Mouse (Mus musculus) adrenal gland, postnatal 25 days (tissue): ENCODE measurements around the gene Serpinb9c. TPM values are rescaled to one million over a fixed set of nuclear protein-coding genes. Genes with fewer than 3 reads are reported as not detected.
A peak's percentile ranks its signal among the peaks of the same experiment; 100 is the strongest.
"Not testable (repeated sequence)": the region's sequence is repeated elsewhere in the genome, so short reads cannot be mapped to it uniquely, and the experiment has no call there.

Experiments used
- DNase-seq: peaks from one replicate; pipeline ENCODE4 v3.0.0; 2021; ENCODE audit warnings: mixed read lengths
- long read RNA-seq: library from polyadenylated mRNA; stranded (forward); transcript quantifications from one replicate; pipeline ENCODE4 v2.0.0, GENCODE M21; 2021
- total RNA-seq: library from RNA; stranded (reverse); gene quantifications from 2 replicates; pipeline ENCODE4 v1.2.3, GENCODE M21; 2021

Serpinb9c gene
- total RNA-seq, result not detected in 2 replicates
- long read RNA-seq, result 0 reads

DNA sequence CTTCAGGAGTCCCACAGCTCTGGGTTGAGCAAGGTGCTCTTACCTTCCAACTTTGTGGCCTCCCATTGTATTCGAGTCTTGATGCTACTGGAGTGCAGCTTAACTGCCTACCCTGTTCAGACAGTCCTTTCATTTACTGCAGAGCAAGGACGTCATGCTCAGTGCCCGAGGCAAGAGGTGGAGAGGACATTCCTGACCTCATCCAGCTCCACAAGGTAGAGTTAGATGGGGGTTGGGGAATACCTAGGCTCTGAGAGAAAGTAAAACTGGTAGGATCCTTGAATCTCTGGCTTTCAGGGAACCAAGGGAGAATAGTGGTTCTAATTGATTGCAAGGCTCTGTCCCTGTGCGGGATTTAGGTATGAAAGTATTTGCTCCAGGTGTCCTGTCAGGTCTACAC lies at the start of gene Serpinb9c:
Gene Serpinb9c, minus strand, starts transcription at position 101 of the 400 bp plus-strand sequence.
- no peak for DNase-seq

DNA sequence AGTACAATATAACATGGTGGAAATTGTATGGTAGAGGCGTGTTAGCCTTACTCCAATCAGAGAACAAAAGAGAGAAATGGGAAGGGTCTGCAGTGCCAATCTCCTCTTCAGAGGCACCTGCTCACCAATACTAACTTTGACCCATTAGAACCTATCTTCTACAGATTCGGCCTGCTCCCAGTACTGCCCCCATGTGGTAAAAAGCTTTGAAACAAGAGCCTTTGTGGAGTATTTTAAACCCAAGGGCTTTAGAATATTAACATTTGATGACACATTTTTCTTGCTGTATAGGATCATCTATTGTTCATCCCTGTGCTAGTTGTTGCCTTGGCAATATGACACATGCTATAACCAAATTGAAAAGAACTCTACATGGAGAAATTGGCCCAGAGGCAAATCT lies 40.2 kb upstream of the Serpinb9c start:
- no peak for DNase-seq

DNA sequence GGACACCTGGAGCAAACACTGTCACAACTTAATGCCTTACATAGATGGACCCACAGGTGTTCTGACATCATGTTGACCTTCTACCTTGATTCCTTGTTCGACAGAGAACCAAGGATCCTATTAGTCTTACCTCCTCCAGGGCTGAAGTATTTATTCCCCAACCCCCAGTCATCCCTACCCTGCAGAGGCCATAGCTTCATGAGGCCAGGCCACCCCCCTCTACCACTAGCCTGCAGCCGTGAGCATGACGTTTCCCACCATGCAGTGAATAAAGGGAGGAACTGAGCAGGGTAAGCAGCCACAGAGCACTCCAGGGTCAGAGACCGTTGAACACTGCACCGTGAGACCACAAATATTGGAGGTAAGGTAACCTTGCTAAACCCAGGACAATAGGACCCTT lies 33.1 kb upstream of the Serpinb9c start, which contains the start of gene Serpinb9d:
Gene Serpinb9d, plus strand, starts transcription at position 301 of the 400 bp plus-strand sequence.
- DNase-seq, result no peak

DNA sequence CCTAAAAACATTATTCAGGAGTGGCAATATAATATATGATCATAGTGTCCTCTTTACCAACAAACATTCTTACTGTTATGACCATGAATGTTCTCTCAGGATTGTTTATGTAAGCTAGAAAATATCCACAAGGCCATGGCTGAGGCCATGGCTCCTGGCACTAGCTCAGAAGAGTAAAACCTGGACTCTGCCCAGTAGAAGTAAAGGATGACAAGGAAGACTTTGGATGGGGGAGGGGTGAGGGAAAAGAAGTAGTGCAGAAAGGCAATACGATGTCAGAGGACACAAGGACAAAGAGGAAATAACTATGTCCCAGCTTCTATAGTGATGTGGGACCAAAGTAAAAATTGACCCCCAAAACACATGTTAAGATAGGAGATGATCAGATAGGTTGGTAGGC lies 30.9 kb upstream of the Serpinb9c start:
- DNase-seq, result not testable (repeated sequence)

DNA sequence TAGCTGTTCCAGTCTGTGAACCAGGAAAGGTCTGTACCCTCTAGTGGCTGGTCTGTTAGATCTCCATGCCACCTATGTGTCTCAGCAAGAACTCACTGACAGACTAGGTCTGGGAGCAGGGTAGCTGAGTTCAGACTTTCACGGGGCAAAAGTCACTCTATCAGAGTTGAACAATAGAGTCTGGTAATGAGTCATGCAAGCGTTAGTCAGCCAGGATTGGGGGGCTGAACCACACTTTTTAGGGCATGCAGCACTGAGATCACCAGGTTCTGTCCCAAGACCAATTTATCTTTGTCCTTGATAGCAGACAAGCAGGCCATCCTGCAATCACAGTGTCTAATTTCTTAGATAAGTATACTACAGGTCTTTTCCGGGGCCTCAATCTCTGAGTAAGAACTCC lies 18.1 kb downstream of the Serpinb9c start:
- DNase-seq, result peak; percentile 7

DNA sequence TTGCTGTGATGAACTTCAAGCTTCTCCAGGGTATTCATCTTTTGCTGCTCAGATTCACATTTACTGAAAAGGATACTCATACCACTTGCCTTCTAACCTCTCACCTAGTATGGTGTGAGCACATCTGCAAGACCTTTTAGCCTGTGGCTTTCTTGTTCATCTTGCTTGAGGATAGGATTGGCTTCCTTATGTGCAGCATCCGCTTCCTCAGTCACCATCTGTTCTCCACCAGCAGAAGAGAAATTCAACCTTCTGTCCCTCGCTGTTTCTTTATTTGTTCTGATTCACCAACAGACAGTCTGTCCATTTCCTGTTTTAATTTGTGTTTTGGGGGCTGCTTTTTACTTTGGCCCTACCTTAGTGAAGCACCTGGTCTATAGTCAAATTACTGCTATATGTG lies 21.8 kb downstream of the Serpinb9c start:
- DNase-seq, result no peak

DNA sequence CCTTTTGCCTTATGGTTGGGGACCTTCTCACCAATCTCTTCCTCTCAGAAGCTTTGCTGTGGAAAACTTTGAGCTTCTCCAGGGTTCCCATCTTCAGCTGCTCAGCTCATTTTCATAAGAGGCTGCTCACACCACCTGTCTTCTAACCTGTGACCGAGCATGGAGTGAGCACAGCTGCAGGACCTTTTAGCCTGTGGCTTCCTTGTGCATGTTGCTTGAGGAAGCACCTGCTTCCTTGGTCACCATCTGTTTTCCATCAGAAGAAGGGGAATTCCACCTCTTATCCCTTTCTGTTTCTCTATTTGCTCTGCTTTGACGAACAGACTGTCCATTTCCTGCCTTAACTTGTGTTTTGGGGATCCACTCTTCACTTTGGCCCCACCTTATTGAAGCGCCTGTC lies 46.5 kb downstream of the Serpinb9c start:
- no peak for DNase-seq

DNA sequence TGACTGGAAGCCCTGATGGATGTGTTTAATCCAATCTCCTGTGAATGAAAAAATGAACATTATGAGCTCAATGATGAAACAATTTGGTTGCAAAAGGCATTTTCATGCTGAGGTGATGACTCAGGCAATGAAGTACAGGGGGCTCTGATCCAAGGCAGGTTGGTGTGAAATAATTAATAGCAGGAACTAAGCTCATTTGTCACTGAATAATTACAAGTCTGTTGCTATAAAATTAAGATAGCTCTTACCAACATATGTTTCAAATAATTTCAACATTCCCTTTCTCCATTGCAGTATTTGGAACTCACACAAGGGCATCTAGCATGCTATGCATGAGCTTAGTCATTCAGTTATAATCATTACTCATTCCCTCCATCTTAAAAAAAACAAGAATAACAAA lies 53.9 kb downstream of the Serpinb9c start:
- DNase-seq, result no peak

Other genes starting within 250 kb of the Serpinb9c start
- gene Serpinb6b, start 194.5 kb downstream of the Serpinb9c start, total RNA-seq, result 43.9 and 61.3 TPM in 2 replicates
- 15.6 and 19.8 TPM in 2 replicates for gene Serpinb9, start 156.5 kb downstream of the Serpinb9c start, total RNA-seq
- gene Serpinb9b, start 132.3 kb downstream of the Serpinb9c start, total RNA-seq, result 0.29 TPM in 1 of 2 replicates, not detected in the other
- gene Serpinb1b, start 81.2 kb downstream of the Serpinb9c start, total RNA-seq, result 0.52 and 1.1 TPM in 2 replicates
- not detected in 2 replicates for gene Serpinb9d, start 33.2 kb upstream of the Serpinb9c start, total RNA-seq
- not detected in 2 replicates for gene Serpinb9e, start 89.9 kb upstream of the Serpinb9c start, total RNA-seq
- not detected in 2 replicates for gene Serpinb9f, start 164.3 kb upstream of the Serpinb9c start, total RNA-seq
- not detected in 2 replicates for gene Gm11397, start 236.0 kb upstream of the Serpinb9c start, total RNA-seq